Mouse (Mus musculus) macrophage (primary cell): ENCODE results near the gene Gls2. TPM values are rescaled to one million over a fixed set of nuclear protein-coding genes. Genes with fewer than 3 reads are reported as not detected.
"Not testable (repeated sequence)": the region's sequence is repeated elsewhere in the genome, so short reads cannot be mapped to it uniquely, and the experiment has no call there.

Source experiments
- H3K27ac ChIP-seq: fragments of 350-480 bp; formaldehyde crosslinking; 2 replicates; pipeline ENCODE4 v1.9.0; 2021
- H3K36me3 ChIP-seq: fragments of 350-480 bp; formaldehyde crosslinking; 2 replicates; pipeline ENCODE4 v1.9.0; 2021; ENCODE audit errors: inconsistent target
- H3K4me3 ChIP-seq: fragments of 350-480 bp; formaldehyde crosslinking; 2 replicates; pipeline ENCODE4 v1.9.0; 2021; ENCODE audit errors: inconsistent target
- H3K79me2 ChIP-seq: fragments of 350-480 bp; formaldehyde crosslinking; 2 replicates; pipeline ENCODE4 v1.9.0; 2021; ENCODE audit errors: inconsistent target
- WGBS: methylation state at CpG from one replicate; pipeline ENCODE4 v1.1.7; 2026; ENCODE audit warnings: inconsistent platforms; ENCODE audit not compliant: missing documents; 5-methylcytosine and 5-hydroxymethylcytosine counted together
- polyA plus RNA-seq: library from polyadenylated mRNA; stranded (reverse); fragments of 250-400 nt; gene quantifications from 3 replicates; pipeline ENCODE4 v1.2.4, GENCODE M21; 2018; ENCODE audit warnings: inconsistent platforms

The Gls2 gene
- polyA plus RNA-seq, 1 experiment from 2014 or later: not detected

GRCm38 (mm10) chr10:128211390-128212108, 17.3 kb downstream of the Gls2 start, which contains the start of gene Spryd4:
TSS of gene Spryd4 (minus strand) at chr10:128211807.
- 0% methylated on average over 30 of the region's 30 CpGs for WGBS
- peak within 1 kb of the TSS; percentile 28 for H3K27ac ChIP-seq

GRCm38 (mm10) chr10:128212148-128212547, 17.9 kb downstream of the Gls2 start:
- Histone ChIP-seq H3K79me2 (peaks cover 4% of the 10 kb centered on the region; the same call in 1 of the 2 replicates), H3K27ac (no peak overlapping the region), H3K4me3 (peak overlapping the region; percentile 96), H3K36me3 (no peaks in the 10 kb centered on the region)
- WGBS: 28% methylated on average over 6 of the region's 6 CpGs

More at GRCm38 (mm10) chr10:128211390-128212108, 17.3 kb downstream of the Gls2 start, which contains the start of gene Spryd4:
- Histone ChIP-seq H3K36me3 (no peaks in the 10 kb centered on the region), H3K4me3 (peak within 1 kb of the TSS; percentile 96), H3K79me2 (peaks cover 4% of the 10 kb centered on the region; the same call in 1 of the 2 replicates)

DNA sequence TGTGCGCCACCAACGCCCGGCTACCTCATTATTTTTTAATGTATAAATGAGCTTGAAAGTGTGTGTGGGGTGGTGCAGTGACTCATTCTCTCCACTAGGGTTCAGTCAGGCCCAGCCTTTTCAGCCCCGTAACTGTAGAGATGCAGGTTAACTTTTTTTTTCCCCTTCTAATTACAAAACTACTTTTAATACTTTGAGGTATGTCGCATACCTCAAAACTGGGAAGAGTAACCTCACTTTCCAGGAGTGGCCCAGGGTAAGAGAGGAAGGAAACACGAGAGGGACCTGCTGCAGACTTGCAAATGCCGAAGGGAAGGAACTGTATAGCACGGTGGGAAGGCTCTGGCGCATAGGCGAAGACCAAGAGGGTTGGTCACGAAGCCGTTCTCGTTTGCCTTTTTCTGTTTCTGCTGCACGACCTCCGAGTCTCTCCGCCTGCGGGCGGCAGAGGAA, 18.6 kb downstream of the Gls2 start:
- H3K4me3 ChIP-seq: peak overlapping the region; percentile 22
- no peak overlapping the region for H3K27ac ChIP-seq
- no peaks in the 10 kb centered on the region for H3K36me3 ChIP-seq
- H3K79me2 ChIP-seq: peaks cover 4% of the 10 kb centered on the region; the same call in 1 of the 2 replicates
- 2% methylated on average over 18 of the region's 18 CpGs for WGBS

DNA sequence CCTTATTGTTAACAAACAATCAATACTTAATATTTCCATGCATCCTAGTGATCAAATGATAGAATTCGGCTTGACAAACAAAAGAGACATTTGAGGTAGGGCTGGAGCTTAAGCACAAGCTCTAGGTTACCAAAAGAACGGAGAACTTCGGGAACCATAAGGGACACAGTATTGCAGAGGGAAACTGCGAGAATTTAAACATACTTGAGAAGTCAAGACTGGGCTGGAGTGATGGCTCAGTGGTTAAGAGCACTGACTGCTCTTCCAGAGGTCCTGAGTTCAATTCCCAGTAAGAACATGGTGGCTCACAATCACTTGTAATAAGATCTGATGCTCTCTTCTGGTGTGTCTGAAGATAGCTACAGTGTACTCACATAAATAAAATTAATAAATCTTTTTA, 19.9 kb downstream of the Gls2 start:
- H3K4me3 ChIP-seq, H3K79me2 ChIP-seq, H3K27ac ChIP-seq, H3K36me3 ChIP-seq: not testable (repeated sequence)
- WGBS: 94% methylated on average over 4 of the region's 4 CpGs

DNA sequence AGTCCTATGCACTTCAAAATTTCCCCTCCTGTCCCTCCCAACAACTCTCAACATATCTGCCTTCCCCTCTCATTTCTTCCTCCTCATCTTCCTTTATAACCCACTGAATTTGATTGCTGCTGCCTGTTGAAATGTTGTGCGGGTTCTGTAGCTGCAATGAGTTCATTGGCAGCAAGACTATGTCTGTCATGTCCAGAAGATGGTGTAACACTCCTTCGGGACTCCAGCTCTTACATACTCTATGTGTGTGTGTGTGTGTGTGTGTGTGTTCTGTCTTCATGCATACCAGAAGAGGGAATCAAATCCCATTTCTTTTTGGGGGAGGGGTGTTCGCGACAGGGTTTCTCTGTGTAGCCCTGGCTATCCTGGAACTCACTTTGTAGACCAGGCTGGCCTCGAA, 20.7 kb downstream of the Gls2 start:
- 43% methylated on average over 3 of the region's 5 CpGs for WGBS
- H3K4me3 ChIP-seq: no peak overlapping the region
- no peaks in the 10 kb centered on the region for H3K36me3 ChIP-seq
- no peak overlapping the region for H3K27ac ChIP-seq
- peaks cover 4% of the 10 kb centered on the region; the same call in 1 of the 2 replicates for H3K79me2 ChIP-seq

GRCm38 (mm10) chr10:128218387-128219117, 24.3 kb downstream of the Gls2 start:
- no peak overlapping the region for H3K27ac ChIP-seq
- WGBS: 94% methylated on average over 17 of the region's 18 CpGs

DNA sequence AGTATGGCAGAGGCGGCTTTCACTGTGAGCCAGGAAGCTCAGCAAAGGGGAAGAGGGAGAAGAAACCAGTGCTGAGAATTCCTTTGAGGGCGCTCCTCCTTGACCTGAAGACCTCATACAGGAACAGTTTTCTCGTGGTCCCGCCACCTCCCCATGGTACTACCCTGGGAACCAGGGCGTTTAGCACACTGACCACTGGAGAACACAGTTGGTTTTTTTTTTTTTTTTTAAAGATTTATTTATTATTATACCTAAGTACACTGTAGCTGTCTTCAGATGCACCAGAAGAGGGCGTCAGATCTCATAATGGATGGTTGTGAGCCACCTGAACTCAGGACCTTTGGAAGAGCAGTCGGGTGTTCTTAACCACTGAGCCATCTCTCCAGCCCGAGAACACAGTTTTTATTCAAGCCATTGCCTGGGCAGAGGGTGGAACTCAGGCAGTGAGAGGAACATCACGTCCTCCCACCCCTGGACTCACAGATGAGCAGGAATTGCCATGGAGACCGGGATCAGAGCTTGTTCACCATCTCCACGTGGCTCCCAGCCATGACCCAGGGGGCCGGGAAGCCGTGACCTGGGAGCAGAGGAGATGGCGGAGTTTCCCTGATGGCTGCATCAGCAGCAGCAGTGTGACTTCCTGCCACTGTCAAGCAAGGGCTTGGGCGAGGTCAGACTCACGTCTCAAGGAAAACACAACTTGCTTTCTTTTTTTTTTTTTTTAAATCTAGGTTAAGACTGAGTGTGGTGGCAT, 27.5 kb downstream of the Gls2 start:
- no peaks in the 10 kb centered on the region for H3K79me2 ChIP-seq
- H3K27ac ChIP-seq: no peak overlapping the region
- WGBS: 78% methylated on average over 16 of the region's 16 CpGs
- no peak overlapping the region for H3K4me3 ChIP-seq
- H3K36me3 ChIP-seq: no peaks in the 10 kb centered on the region

More at GRCm38 (mm10) chr10:128218387-128219117, 24.3 kb downstream of the Gls2 start:
- Histone ChIP-seq H3K36me3 (no peaks in the 10 kb centered on the region), H3K79me2 (no peaks in the 10 kb centered on the region), H3K4me3 (no peak overlapping the region)

GRCm38 (mm10) chr10:128225064-128225463, 30.8 kb downstream of the Gls2 start:
- Histone ChIP-seq H3K79me2 (no peaks in the 10 kb centered on the region), H3K27ac (no peak overlapping the region), H3K36me3 (no peaks in the 10 kb centered on the region), H3K4me3 (no peak overlapping the region)
- 88% methylated on average over 5 of the region's 5 CpGs for WGBS

DNA sequence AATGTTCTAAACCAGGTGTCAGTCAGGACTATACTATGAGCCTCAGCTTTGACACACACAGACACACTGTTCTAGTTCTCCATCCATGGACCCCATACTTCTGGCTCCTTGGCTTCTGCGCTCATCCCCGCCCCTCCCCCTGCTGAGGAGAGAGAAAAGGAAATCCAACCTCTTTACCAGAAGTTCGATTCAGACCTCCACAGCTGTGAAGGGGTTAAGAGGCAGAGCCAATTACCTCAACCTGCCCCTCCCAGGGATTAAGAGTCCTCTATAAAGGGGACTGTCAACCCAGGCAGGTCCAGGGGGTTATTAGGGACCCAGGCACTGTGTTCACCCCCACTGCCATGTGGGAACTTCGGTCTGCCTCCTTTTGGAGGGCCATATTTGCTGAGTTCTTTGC, 31.3 kb downstream of the Gls2 start, which contains the start of gene Mip:
Mip (plus strand) TSS at position 301 of the 400 bp plus-strand sequence.
- Histone ChIP-seq H3K79me2 (no peaks in the 10 kb centered on the region), H3K27ac (no peak within 1 kb of the TSS), H3K36me3 (no peaks in the 10 kb centered on the region), H3K4me3 (no peak within 1 kb of the TSS)
- WGBS: 80% methylated on average over 4 of the region's 4 CpGs

GRCm38 (mm10) chr10:128227592-128227991, 33.3 kb downstream of the Gls2 start:
- Histone ChIP-seq H3K4me3 (no peak overlapping the region), H3K36me3 (no peaks in the 10 kb centered on the region), H3K27ac (no peak overlapping the region), H3K79me2 (no peaks in the 10 kb centered on the region)
- 76% methylated on average over 9 of the region's 9 CpGs for whole genome bisulfite sequencing

DNA sequence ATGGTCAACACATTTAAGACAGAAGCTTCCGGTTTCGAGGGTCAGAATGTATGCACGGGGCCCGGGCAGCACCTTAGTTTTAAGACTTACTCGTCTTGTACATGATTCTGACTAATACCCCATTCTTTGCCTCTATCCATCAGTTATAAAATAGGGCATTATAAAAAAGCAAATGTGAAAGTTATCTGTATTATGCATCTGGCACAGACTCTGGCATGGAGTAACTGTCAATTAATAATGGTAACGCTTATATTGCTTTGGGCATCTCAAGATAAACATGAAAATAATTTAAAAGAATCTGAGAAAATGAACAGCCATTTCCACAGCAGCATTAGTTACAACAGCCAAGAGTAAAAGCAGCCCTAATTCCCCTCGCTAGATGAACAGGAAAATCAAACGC, 33.8 kb downstream of the Gls2 start:
- H3K36me3 ChIP-seq: no peaks in the 10 kb centered on the region
- H3K27ac ChIP-seq: no peak overlapping the region
- 92% methylated on average over 8 of the region's 8 CpGs for WGBS
- no peaks in the 10 kb centered on the region for H3K79me2 ChIP-seq
- no peak overlapping the region for H3K4me3 ChIP-seq

GRCm38 (mm10) chr10:128230582-128230981, 36.3 kb downstream of the Gls2 start:
- H3K36me3 ChIP-seq: no peaks in the 10 kb centered on the region
- H3K79me2 ChIP-seq: peaks cover 12% of the 10 kb centered on the region; the same call in 1 of the 2 replicates
- H3K4me3 ChIP-seq: no peak overlapping the region
- peak overlapping the region; percentile 80; the same call in 1 of the 2 replicates for H3K27ac ChIP-seq
- 32% methylated on average over 12 of the region's 12 CpGs for WGBS

DNA sequence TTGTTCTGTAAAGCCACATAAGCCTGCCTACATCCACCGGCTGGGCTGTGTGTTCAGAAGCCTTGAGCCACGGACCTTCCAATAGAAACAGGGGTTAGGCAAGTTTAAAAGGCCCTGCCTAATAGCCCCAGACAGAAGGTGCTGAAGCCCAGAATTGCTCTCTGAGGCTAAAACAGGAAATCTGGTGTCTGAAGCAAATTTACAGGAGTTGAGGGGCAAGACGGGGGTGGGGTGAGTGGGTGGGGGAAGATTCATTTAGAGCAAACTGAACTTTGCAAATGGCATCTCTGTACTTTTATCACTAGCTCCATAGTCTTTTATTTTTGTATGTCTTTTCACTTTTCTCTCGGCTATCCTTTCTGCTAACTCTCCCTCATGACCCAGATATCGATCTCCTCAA, 36.9 kb downstream of the Gls2 start:
- 5% methylated on average over 5 of the region's 5 CpGs for WGBS
- Histone ChIP-seq H3K79me2 (peaks cover 18% of the 10 kb centered on the region; the same call in 1 of the 2 replicates), H3K36me3 (no peaks in the 10 kb centered on the region), H3K4me3 (peak overlapping the region; percentile 81), H3K27ac (peak overlapping the region; percentile 80)

GRCm38 (mm10) chr10:128231697-128232419, 37.6 kb downstream of the Gls2 start, which contains the start of gene Timeless:
TSS of gene Timeless (plus strand) at chr10:128232065.
- H3K36me3 ChIP-seq: no peaks in the 10 kb centered on the region
- H3K79me2 ChIP-seq: peaks cover 18% of the 10 kb centered on the region; the same call in 1 of the 2 replicates
- WGBS: 1% methylated on average over 43 of the region's 58 CpGs
- peak within 1 kb of the TSS; percentile 81 for H3K4me3 ChIP-seq
- peak within 1 kb of the TSS; percentile 85 for H3K27ac ChIP-seq
